Mouse (Mus musculus): Measurements from ENCODE around the gene Smr2.
"Not testable (repeated sequence)": the region's sequence is repeated elsewhere in the genome, so short reads cannot be mapped to it uniquely, and the experiment has no call there.

- not testable (repeated sequence) for TF ChIP-seq GATA1 (IDR thresholded peaks at IDR 0.05; ENCODE audit: borderline replicate concordance, low read length); FLI1 (IDR thresholded peaks at IDR 0.05; ENCODE audit: low read length)
Measured at GRCm38 (mm10) chr5:88086256-88086655, at the start of gene Smr2.
